Mouse (Mus musculus) brain, embryonic 14.5 days (tissue): ENCODE measurements at regions not wholly inside any gene's neighbourhood (a gene's known extent, or its start where the extent isn't known, plus 50 kb on each side); places are given as distances from the start of the nearest gene placed in this dataset.

Experiments used
- CTCF ChIP-seq: fragments of 200-500 bp; IDR thresholded peaks from 2 replicates; pipeline ENCODE4 v1.5.1; 2012; ENCODE audit warnings: inconsistent platforms, mild to moderate bottlenecking, moderate library complexity, borderline replicate concordance; ENCODE audit not compliant: insufficient read depth, insufficient read length; ENCODE audit errors: extremely low read depth
- POLR2A ChIP-seq: fragments of 200-500 bp; IDR thresholded peaks from 2 replicates; pipeline ENCODE4 v1.6.1; 2012; ENCODE audit warnings: mild to moderate bottlenecking, inconsistent platforms, borderline replicate concordance; ENCODE audit not compliant: poor library complexity, insufficient read depth, insufficient read length, severe bottlenecking; ENCODE audit errors: extremely low read depth

GRCm38 (mm10) chr9:35342436-35342835 is 74.8 kb downstream of the Rpusd4 start:
- TF ChIP-seq CTCF: no peak
- no peak for TF ChIP-seq POLR2A
